Mouse (Mus musculus): ENCODE measurements around the gene Adamts8.

Gene Adamts8

GRCm38 (mm10) chr9:30942512-30943313 is at the start of gene Adamts8:
Adamts8 (plus strand) TSS chr9:30942562.
- peak; percentile 76 for DNase-seq (ENCODE audit: low read depth, low spot score)

GRCm38 (mm10) chr9:30895618-30896017 is 46.7 kb upstream of the Adamts8 start:
- no peak for DNase-seq (ENCODE audit: low read depth, low spot score)

- DNase-seq (ENCODE audit: low read depth, low spot score): no peak
These were observed 45.6 kb upstream of the Adamts8 start for GRCm38 (mm10) chr9:30896752-30897151.

- DNase-seq (ENCODE audit: low read depth, low spot score): no peak
These were observed 45.2 kb upstream of the Adamts8 start for GRCm38 (mm10) chr9:30897169-30897568.

GRCm38 (mm10) chr9:30902152-30902551 is 40.2 kb upstream of the Adamts8 start:
- no peak for DNase-seq (ENCODE audit: low read depth, low spot score)

- no peak for DNase-seq (ENCODE audit: low read depth, low spot score)
These were observed 39.7 kb upstream of the Adamts8 start for GRCm38 (mm10) chr9:30902641-30903040.

GRCm38 (mm10) chr9:30903266-30903665 is 39.1 kb upstream of the Adamts8 start:
- DNase-seq (ENCODE audit: low read depth, low spot score): no peak

GRCm38 (mm10) chr9:30905861-30906260 is 36.5 kb upstream of the Adamts8 start:
- no peak for DNase-seq (ENCODE audit: low read depth, low spot score)

GRCm38 (mm10) chr9:30906426-30906825 is 35.9 kb upstream of the Adamts8 start:
- no peak for DNase-seq (ENCODE audit: low read depth, low spot score)

- DNase-seq (ENCODE audit: low read depth, low spot score): peak; percentile 24
These were observed 34.6 kb upstream of the Adamts8 start for GRCm38 (mm10) chr9:30907677-30908295.

GRCm38 (mm10) chr9:30908296-30908690 is 34.1 kb upstream of the Adamts8 start:
- no peak for DNase-seq (ENCODE audit: low read depth, low spot score)

GRCm38 (mm10) chr9:30908973-30909372 is 33.4 kb upstream of the Adamts8 start:
- DNase-seq (ENCODE audit: low read depth, low spot score): no peak

- no peak for DNase-seq (ENCODE audit: low read depth, low spot score)
These were observed 31.9 kb upstream of the Adamts8 start for GRCm38 (mm10) chr9:30910491-30910890.

- DNase-seq (ENCODE audit: low read depth, low spot score): no peak
These were observed 30.2 kb upstream of the Adamts8 start for GRCm38 (mm10) chr9:30912161-30912560.

GRCm38 (mm10) chr9:30913429-30913828 is 28.9 kb upstream of the Adamts8 start:
- DNase-seq (ENCODE audit: low read depth, low spot score): no peak

GRCm38 (mm10) chr9:30914241-30914640 is 28.1 kb upstream of the Adamts8 start:
- DNase-seq (ENCODE audit: low read depth, low spot score): no peak

GRCm38 (mm10) chr9:30916266-30916968 is 25.9 kb upstream of the Adamts8 start:
- DNase-seq (ENCODE audit: low read depth, low spot score): no peak

- DNase-seq (ENCODE audit: low read depth, low spot score): no peak
These were observed 23.7 kb upstream of the Adamts8 start for GRCm38 (mm10) chr9:30918466-30919356.

- no peak for DNase-seq (ENCODE audit: low read depth, low spot score)
These were observed 22.7 kb upstream of the Adamts8 start for GRCm38 (mm10) chr9:30919686-30920085.

- peak; percentile 91 for DNase-seq (ENCODE audit: low read depth, low spot score)
These were observed 21.6 kb upstream of the Adamts8 start for GRCm38 (mm10) chr9:30920736-30921135.

Measured in R1 (cell line).